Mouse (Mus musculus) liver, embryonic 13.5 days (tissue): Measurements from ENCODE around the gene Kcnq1. TPM values are rescaled to one million over a fixed set of nuclear protein-coding genes. Genes with fewer than 3 reads are reported as not detected.
A peak's percentile ranks its signal among the peaks of the same experiment; 100 is the strongest.

Source experiments
- ATAC-seq: fragments of 200-750 bp; cut with Nextera tagmentation; 2 replicates; pipeline ENCODE4 v1.8.0; 2017; ENCODE audit warnings: low read depth, mild to moderate bottlenecking, moderate number of reproducible peaks, moderate library complexity
- DNase-seq: peaks from one replicate; pipeline ENCODE4 v3.0.0; 2022
- H3K27ac ChIP-seq: fragments of 300-500 bp; sonication (generic); 2 replicates; pipeline ENCODE4 v1.5.1; 2015; ENCODE audit warnings: moderate library complexity, mild to moderate bottlenecking, inconsistent platforms
- H3K27me3 ChIP-seq: fragments of 300-500 bp; sonication (generic); 2 replicates; pipeline ENCODE4 v1.6.1; 2015; ENCODE audit warnings: mild to moderate bottlenecking, inconsistent platforms
- H3K36me3 ChIP-seq: fragments of 300-500 bp; sonication (generic); 2 replicates; pipeline ENCODE4 v1.6.1; 2015; ENCODE audit warnings: mild to moderate bottlenecking, inconsistent platforms
- H3K4me1 ChIP-seq: fragments of 300-500 bp; sonication (generic); replicated peaks from 2 replicates; pipeline ENCODE4 v1.6.1; 2015; ENCODE audit warnings: inconsistent platforms
- H3K4me2 ChIP-seq: fragments of 300-500 bp; sonication (generic); 2 replicates; pipeline ENCODE4 v1.6.1; 2015; ENCODE audit warnings: inconsistent platforms, mild to moderate bottlenecking, moderate library complexity
- H3K4me3 ChIP-seq: fragments of 300-500 bp; sonication (generic); replicated peaks from 2 replicates; pipeline ENCODE4 v1.5.1; 2015; ENCODE audit warnings: mild to moderate bottlenecking, inconsistent platforms
- H3K9ac ChIP-seq: fragments of 300-500 bp; sonication (generic); 2 replicates; pipeline ENCODE4 v1.6.1; 2015; ENCODE audit warnings: mild to moderate bottlenecking, inconsistent platforms
- H3K9me3 ChIP-seq: fragments of 300-500 bp; sonication (generic); replicated peaks from 2 replicates; pipeline ENCODE4 v1.6.1; 2016; ENCODE audit warnings: inconsistent platforms
- WGBS: fragments of 180-500 bp; shearing (Covaris S2); methylation state at CpG from one replicate; pipeline ENCODE4 v1.1.7; 2015; ENCODE audit not compliant: insufficient replicate concordance; 5-methylcytosine and 5-hydroxymethylcytosine counted together
- polyA plus RNA-seq: library from polyadenylated mRNA; unstranded; fragments of >200 nt; fragmentation: Nextera tagmentation; extraction: Ambion mirVana; gene quantifications from 2 replicates; pipeline ENCODE4 v1.2.1, GENCODE M21; 2015

Kcnq1 gene
- polyA plus RNA-seq, 1 experiment from 2014 or later: 0.27 TPM

DNA sequence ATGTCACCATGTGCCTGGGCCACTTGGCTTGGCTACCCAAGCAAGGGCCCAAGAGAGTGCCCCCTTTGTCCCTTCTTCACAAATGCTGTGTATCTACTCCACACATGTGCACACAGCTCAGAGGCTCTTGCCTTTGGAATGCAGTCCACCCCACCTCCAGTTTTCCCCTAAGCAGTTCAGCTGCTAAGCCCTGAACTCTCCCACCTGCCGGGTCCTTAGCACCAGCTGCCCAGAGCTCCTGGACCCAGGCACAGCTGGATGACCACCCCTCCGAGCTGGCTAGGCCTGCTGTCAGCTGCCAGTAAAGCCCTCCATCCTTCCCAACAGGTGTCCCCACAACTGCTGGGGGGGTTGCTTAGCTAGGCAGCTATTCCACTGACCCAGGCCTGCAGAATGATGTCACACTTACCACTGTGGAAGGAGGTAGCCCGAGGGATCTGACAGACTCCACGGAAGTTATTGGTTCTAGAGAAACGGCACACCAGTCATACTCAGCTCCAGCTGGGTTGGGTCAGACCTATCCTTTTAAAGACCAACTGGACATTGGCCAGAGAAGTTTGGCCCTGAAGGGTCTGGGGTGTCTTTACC, 295.4 kb downstream of the Kcnq1 start:
- no peak overlapping the region for H3K4me3 ChIP-seq
- no peak overlapping the region for H3K27ac ChIP-seq
- no peaks in the 10 kb centered on the region for H3K36me3 ChIP-seq
- H3K9me3 ChIP-seq: no peaks in the 10 kb centered on the region
- no peak overlapping the region for H3K4me2 ChIP-seq
- H3K27me3 ChIP-seq: no peaks in the 10 kb centered on the region
- ATAC-seq (peak; percentile 23; the same call in 1 of the 2 replicates), DNase-seq (no peak)
- peaks cover 15% of the 10 kb centered on the region; the same call in 1 of the 2 replicates for H3K4me1 ChIP-seq
- 54% methylated on average over 5 of the region's 5 CpGs for WGBS
- no peak overlapping the region for H3K9ac ChIP-seq

DNA sequence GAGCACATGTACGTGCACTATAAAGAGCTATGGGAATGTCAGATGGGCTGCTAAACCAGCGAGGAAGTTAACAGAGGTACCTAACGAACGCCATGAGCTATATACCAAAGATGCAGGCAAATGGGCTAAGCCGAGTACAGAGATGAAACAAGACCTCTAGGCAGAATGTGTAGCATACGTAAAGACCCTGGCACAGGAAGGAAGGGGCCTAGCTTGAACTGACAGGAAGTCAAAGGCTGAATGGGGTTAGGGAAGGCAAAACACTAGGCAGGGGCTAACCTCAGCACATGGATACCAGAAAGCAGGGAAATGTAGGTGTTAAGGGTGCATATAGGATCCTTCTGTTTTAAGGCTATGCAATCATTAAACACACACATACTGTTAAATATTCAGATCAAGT, 298.1 kb downstream of the Kcnq1 start:
- H3K4me1 ChIP-seq: peaks cover 15% of the 10 kb centered on the region; the same call in 1 of the 2 replicates
- H3K27me3 ChIP-seq: no peaks in the 10 kb centered on the region
- H3K36me3 ChIP-seq: no peaks in the 10 kb centered on the region
- no peak for DNase-seq
- H3K27ac ChIP-seq: no peak overlapping the region
- no peak for ATAC-seq
- H3K9me3 ChIP-seq: no peaks in the 10 kb centered on the region
- WGBS: 55% methylated on average over 6 of the region's 6 CpGs
- H3K4me3 ChIP-seq: no peak overlapping the region
- H3K9ac ChIP-seq: no peak overlapping the region
- H3K4me2 ChIP-seq: no peak overlapping the region

DNA sequence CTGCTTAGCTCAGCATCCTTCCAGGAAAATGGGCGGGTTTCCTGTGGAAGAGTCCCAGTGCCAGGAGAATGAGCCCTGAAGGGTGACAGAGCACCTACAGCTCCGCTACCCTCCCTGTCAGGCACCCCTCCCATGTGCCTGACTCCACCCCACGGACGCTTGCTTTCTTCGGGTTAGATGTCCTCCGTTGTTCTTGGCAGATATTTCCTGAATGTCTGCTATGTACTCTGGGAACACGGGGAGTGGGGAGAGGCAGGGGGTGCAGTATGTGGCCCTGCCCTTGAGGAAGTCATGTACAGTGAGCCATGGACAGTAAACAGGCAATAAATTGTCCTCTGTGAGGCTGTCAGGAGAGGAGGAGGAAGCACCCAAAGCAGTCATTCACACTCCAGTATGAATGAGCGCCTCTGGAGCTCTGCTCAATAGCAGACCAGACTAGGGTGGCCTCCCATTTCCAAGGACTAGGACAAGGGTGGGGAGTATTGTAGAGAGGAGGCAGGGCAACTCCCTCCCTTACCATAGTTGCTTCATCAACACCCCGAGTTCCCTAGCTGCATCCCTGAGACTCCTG, 301.9 kb downstream of the Kcnq1 start:
- WGBS: 43% methylated on average over 9 of the region's 9 CpGs
- no peak for ATAC-seq
- Histone ChIP-seq H3K36me3 (no peaks in the 10 kb centered on the region), H3K9ac (no peak overlapping the region), H3K27ac (no peak overlapping the region), H3K4me2 (no peak overlapping the region), H3K9me3 (no peaks in the 10 kb centered on the region), H3K4me1 (no peaks in the 10 kb centered on the region), H3K27me3 (no peaks in the 10 kb centered on the region), H3K4me3 (no peak overlapping the region)
- no peak for DNase-seq

DNA sequence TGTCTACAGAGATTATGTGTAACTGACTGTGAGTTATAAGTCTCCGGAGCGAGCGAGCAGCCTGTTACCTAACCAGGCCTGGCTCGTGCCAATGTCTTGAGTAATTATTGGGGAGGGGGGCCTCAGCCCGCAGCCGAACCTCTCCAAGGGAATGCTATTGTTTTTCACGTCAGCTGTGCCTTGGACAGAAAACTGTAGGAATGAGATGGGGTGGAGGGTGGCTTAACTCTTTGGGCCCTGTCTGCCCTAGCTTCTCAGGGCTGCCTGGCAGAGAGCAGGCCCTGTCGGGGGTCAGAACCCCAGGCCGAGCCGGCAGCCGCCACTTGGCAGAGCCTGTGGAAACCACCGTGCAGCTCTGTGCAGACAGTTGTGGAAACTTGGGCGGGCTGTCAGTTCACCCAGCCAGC, 302.5 kb downstream of the Kcnq1 start:
- Histone ChIP-seq H3K27me3 (no peaks in the 10 kb centered on the region), H3K9ac (no peak overlapping the region), H3K27ac (no peak overlapping the region), H3K36me3 (no peaks in the 10 kb centered on the region), H3K4me3 (no peak overlapping the region), H3K4me1 (no peaks in the 10 kb centered on the region), H3K4me2 (no peak overlapping the region), H3K9me3 (no peaks in the 10 kb centered on the region)
- DNase-seq: no peak
- WGBS: 62% methylated on average over 13 of the region's 13 CpGs
- no peak for ATAC-seq

DNA sequence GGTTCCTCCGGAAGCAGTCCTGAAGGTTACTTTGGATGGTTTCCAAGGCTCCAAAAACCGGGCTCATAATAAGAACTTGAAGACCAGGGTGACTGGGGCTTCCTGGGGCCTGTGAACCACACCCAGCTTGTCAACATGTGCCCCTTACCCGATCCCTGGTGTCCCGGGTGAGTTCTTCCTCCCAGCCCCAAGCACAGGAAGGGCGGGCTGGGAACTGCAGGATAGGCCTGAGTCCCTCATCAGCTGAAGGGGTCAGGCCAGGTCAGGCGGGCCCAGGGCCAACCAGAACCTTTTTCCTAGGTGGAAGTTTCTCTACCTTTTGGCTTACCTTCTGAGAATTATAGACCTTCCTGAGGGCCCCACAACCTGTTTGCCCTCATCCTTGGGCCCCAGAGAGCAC, 306.4 kb downstream of the Kcnq1 start:
- Histone ChIP-seq H3K27me3 (no peaks in the 10 kb centered on the region), H3K9ac (no peak overlapping the region), H3K36me3 (no peaks in the 10 kb centered on the region), H3K4me3 (no peak overlapping the region), H3K4me1 (0 out of 2 replicates have a peak, but pooled peaks cover 2% of the 10 kb centered on the region), H3K9me3 (no peaks in the 10 kb centered on the region), H3K27ac (no peak overlapping the region), H3K4me2 (no peak overlapping the region)
- 46% methylated on average over 6 of the region's 6 CpGs for WGBS
- ATAC-seq: no peak
- DNase-seq: no peak

DNA sequence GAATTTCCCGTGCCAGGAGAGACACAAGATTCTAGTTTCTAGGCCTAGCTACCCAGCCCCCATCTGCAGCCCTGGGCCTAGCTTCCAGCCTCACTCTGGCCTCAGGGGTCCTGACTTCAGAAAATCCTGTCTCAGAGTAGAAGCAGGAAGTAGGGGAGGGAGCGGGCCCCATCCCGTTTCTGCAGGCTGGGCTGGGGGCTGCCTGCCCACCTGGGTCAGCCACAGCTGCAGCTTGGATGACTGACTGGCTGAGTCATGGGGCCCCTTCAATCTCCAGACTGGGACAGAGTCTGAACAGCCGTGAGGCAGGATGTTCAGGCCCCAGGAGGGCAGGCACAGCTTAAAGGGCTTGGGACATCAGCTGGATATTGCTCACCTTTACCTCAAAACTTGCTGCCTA, 308.9 kb downstream of the Kcnq1 start:
- Histone ChIP-seq H3K4me3 (no peak overlapping the region), H3K27me3 (no peaks in the 10 kb centered on the region), H3K9ac (no peak overlapping the region), H3K27ac (no peak overlapping the region), H3K4me1 (0 out of 2 replicates have a peak, but pooled peaks cover 7% of the 10 kb centered on the region), H3K9me3 (no peaks in the 10 kb centered on the region), H3K36me3 (no peaks in the 10 kb centered on the region), H3K4me2 (no peak overlapping the region)
- DNase-seq: no peak
- ATAC-seq: no peak
- 31% methylated on average over 4 of the region's 4 CpGs for WGBS

DNA sequence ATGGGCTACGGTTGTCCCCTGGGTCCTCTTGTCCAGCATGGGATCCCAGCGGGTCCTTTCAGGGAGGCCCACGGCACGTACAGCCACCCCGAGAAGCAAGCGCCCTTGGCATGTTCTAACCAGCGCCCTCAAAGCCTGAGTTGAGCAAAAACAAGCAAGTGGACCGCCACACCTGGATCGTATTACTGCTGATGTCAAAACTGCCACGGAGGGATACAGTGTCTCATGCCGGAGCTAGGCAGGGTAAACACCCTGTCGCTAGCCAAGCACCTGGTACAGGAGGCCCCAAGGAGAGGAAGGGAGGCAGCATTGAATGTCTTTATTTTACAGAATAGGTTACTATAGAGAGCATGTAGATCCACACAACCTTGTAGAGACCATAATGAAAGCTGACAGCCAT, 310.2 kb downstream of the Kcnq1 start:
- Histone ChIP-seq H3K27ac (no peak overlapping the region), H3K36me3 (no peaks in the 10 kb centered on the region), H3K4me1 (0 out of 2 replicates have a peak, but pooled peaks cover 7% of the 10 kb centered on the region), H3K9ac (no peak overlapping the region), H3K27me3 (no peaks in the 10 kb centered on the region), H3K9me3 (no peaks in the 10 kb centered on the region), H3K4me3 (no peak overlapping the region), H3K4me2 (no peak overlapping the region)
- WGBS: 72% methylated on average over 12 of the region's 12 CpGs
- ATAC-seq: no peak
- no peak for DNase-seq

DNA sequence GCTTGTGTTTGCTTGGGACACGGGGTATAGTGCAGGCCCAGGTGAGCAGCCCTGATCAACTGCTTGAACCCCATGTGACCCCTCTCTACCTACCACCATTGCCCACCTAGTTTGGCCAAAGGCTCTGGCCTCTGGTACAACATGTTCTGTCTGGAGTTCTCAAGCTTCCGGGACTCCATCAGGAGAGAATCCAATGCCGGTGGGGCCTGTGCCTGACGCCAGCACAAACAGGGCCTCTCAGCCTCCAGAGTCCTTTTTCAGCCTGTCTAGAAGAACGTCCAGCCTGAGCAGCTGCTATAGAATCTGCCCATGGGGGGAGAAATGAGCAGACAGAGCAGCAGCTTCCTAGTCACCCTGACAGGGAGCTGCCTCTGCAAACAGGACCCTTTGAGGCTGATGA, 311.7 kb downstream of the Kcnq1 start:
- H3K9me3 ChIP-seq: no peaks in the 10 kb centered on the region
- 61% methylated on average over 5 of the region's 5 CpGs for WGBS
- no peak overlapping the region for H3K27ac ChIP-seq
- H3K9ac ChIP-seq: no peak overlapping the region
- no peak for DNase-seq
- H3K4me1 ChIP-seq: 0 out of 2 replicates have a peak, but pooled peaks cover 7% of the 10 kb centered on the region
- peaks cover 1% of the 10 kb centered on the region; the same call in 1 of the 2 replicates for H3K27me3 ChIP-seq
- no peak for ATAC-seq
- H3K4me3 ChIP-seq: no peak overlapping the region
- H3K4me2 ChIP-seq: no peak overlapping the region
- H3K36me3 ChIP-seq: no peaks in the 10 kb centered on the region

DNA sequence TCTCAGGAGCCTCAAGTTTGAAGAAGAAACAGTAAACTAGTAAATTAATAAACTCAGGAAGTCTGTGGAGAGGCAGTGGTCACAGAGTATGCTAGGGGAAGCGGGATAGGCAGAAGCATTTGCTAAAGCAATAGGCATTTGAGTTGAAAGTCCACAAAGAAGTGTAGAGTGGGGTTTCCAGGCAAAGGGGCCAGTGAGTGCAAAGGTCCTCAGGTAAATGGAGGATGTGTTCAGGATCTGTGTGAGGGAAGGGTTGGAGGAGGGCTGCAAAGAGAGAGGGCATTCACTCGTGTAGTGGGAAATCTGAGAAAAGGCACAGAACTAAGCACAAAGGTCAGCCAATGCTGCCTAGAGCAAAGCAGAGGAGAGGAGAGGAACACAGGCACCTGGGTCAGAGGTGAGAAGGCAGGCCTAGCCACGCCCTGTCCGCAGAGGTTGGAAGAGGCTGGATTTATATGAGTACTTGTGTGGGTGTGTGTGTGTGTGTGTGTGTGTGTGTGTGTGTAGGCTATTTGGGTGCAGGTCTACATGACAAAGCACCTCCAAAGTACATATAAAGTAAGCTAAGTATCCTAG, 313.5 kb downstream of the Kcnq1 start:
- H3K27ac ChIP-seq: no peak overlapping the region; the same call in 1 of the 2 replicates
- ATAC-seq (peak; percentile 43; the same call in 1 of the 2 replicates), DNase-seq (no peak)
- no peaks in the 10 kb centered on the region for H3K9me3 ChIP-seq
- H3K27me3 ChIP-seq: peaks cover 7% of the 10 kb centered on the region; the same call in 1 of the 2 replicates
- WGBS: 60% methylated on average over 4 of the region's 4 CpGs
- H3K4me2 ChIP-seq: no peak overlapping the region
- no peak overlapping the region for H3K9ac ChIP-seq
- 0 out of 2 replicates have a peak, but pooled peaks cover 7% of the 10 kb centered on the region for H3K4me1 ChIP-seq
- no peak overlapping the region for H3K4me3 ChIP-seq
- no peaks in the 10 kb centered on the region for H3K36me3 ChIP-seq

DNA sequence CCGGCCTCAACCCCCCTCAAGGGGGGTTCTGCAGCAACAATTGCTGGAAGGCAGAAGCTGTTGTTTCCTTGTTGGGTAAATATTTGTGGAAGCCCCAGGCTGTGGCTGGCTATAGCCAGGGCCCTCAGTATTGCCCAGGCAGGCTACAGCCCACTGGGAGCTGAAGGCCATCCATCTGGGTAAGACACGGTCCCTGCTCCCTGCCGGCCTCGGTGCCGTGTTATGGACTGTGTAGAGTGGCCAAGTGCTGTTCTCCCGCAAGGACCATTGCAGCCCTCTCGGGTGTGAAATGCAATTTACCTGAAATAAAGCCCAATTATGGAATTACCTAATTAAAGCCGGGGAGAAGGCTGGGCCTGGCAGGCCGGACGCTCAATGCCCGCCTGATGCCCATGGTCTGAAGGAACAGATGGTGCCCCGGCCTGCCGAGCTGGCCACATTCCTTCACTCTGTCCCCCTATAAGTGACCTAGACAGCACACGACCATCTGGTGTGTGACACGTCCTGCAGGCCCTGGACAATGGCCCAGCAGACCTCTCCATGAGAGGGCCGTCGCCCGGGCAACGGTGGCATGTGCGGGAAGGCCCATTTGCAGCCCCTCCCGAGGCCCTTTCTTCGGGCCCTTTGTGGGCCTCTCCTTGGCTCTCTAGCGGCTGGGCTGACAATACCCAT, 322.1 kb downstream of the Kcnq1 start:
- no peak for ATAC-seq
- Histone ChIP-seq H3K9ac (no peak overlapping the region), H3K36me3 (no peaks in the 10 kb centered on the region), H3K27me3 (peaks cover 9% of the 10 kb centered on the region; the same call in 1 of the 2 replicates), H3K27ac (no peak overlapping the region), H3K9me3 (no peaks in the 10 kb centered on the region), H3K4me1 (no peaks in the 10 kb centered on the region), H3K4me3 (no peak overlapping the region), H3K4me2 (no peak overlapping the region)
- WGBS: 64% methylated on average over 23 of the region's 23 CpGs
- no peak for DNase-seq

DNA sequence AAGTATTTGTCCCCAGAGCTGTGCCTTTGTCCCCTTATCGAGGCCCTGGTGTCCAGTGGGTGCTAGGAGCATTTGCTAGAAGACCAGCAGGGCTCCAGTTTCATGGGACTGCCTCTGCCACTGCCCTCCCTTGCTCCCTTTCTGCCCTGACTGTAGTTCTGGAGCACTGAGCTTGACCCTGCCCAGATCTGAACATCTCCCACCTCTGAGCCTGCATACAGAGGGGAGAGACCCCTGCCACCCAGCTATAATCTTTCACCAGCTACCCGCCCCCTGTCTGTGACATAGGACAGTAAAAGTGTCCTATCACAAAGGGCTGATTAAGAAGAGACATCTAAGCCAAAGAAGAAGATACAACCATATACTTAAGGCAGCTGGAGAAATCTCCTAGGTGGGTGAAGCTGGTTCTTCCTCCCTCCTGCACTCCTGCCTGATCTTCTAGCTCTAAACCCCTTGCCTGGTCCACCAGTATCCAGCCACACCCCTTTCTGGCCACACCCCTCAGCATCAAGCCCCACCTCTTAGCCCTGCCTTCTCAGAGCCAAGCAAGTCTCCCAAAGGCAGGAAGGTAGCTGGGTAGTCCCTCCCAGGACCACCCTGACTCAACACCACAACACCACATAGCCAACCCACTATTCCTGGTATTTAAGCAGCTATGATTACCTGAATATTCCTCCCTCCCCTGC, 322.8 kb downstream of the Kcnq1 start:
- no peak overlapping the region for H3K4me3 ChIP-seq
- no peak for ATAC-seq
- no peak overlapping the region for H3K27ac ChIP-seq
- H3K9me3 ChIP-seq: no peaks in the 10 kb centered on the region
- H3K4me2 ChIP-seq: no peak overlapping the region
- DNase-seq: no peak
- no peaks in the 10 kb centered on the region for H3K4me1 ChIP-seq
- H3K9ac ChIP-seq: no peak overlapping the region
- WGBS: 53% methylated on average over 2 of the region's 2 CpGs
- no peaks in the 10 kb centered on the region for H3K36me3 ChIP-seq
- peaks cover 11% of the 10 kb centered on the region; the same call in 1 of the 2 replicates for H3K27me3 ChIP-seq
